Mouse (Mus musculus) Patski (cell line): ENCODE results near the gene Qrfpr. TPM values are rescaled to one million over a fixed set of nuclear protein-coding genes. Genes with fewer than 3 reads are reported as not detected.

Experiments used
- ATAC-seq: fragments of 100-300 bp; one replicate; pipeline ENCODE4 v1.8.0; 2021
- CTCF ChIA-PET: fragments of 350-600 bp; sonication (Branson Sonifier 250); formaldehyde crosslinking; loops from one replicate; lab custom pipeline; 2022; ENCODE audit warnings: inconsistent platforms; lab: Charles Lee
- POLR2A ChIA-PET: fragments of 350-600 bp; sonication (Branson Sonifier 250); formaldehyde crosslinking; loops from one replicate; lab custom pipeline; 2022; ENCODE audit warnings: antibody characterized with exemption, inconsistent platforms; lab: Charles Lee
- DNase-seq: peaks from one replicate; pipeline ENCODE4 v3.0.0-alpha.2; 2011; ENCODE audit warnings: low read depth, low spot score
- H3K27me3 ChIP-seq: fragments of 371-371 bp; one replicate; pipeline ENCODE4 v1.5.1; 2021
- CTCF ChIP-seq: fragments of 100-300 bp; IDR thresholded peaks from one replicate; pipeline ENCODE4 v1.5.1; 2021
- in situ Hi-C: fragments of 300-500 bp; cut with MboI; formaldehyde crosslinking; loops from 3 replicates; pipeline ENCODE4 v1.11.1; 2018; ENCODE audit warnings: low pct_unique_long_range_greater_than_20kb, mixed read lengths
- polyA plus RNA-seq: library from polyadenylated mRNA; unstranded; gene quantifications from one replicate; pipeline ENCODE4 v1.2.3, GENCODE M21; 2021

Gene Qrfpr
- not detected for polyA plus RNA-seq

DNA sequence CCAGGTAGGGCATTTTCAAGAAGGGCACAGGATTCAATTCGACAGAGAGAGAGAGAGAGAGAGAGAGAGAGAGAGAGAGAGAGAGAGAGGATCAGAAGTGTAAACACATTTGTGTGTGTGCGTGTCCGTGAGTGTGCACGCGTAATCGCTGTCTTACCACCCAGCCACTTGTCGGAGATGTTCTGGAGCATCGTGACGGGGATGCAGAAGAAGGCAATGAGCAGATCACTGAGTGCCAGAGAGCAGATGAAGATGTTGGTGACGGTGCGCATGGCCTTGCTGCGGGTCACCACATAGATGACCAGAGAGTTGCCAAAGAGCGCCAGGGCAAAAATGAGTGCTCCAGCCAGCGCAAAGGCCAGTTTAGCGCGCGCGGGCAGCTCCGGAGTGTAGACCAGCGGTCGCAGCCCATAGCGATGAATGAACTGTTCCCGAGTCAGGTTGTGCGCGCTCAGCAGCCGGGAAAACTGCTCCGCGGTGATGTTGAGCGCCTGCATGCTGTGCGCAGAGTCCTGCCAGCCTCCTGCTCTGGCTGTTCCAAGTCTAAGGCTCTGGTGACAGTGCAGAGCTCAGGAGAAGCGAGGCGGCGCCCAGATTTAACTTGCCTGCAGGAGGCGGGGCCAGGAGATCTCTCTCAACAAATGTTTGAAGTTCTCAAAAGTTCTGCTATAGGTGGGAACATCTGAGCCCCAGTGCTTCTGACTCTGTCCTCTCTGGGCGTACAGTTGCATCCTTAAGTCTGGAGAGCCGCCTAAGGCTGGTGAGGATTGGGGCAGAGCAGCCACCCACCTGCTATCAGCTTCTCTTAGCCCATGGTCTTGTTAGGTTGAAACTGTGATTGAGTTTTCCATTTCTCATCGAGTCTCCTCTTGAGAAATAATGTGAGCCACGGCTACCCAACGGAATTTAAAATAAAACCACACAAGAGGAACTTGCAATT is at the start of gene Qrfpr:
Qrfpr (minus strand) TSS at position 571 of the 940 bp plus-strand sequence.
- H3K27me3 ChIP-seq = peaks cover 39% of the 10 kb centered on the region
- CTCF ChIA-PET = no interaction called here
- ATAC-seq (no peak), DNase-seq (no peak)
- POLR2A ChIA-PET = no interaction called here
- TF ChIP-seq CTCF = no peak
- in situ Hi-C loops = no loop called here

DNA sequence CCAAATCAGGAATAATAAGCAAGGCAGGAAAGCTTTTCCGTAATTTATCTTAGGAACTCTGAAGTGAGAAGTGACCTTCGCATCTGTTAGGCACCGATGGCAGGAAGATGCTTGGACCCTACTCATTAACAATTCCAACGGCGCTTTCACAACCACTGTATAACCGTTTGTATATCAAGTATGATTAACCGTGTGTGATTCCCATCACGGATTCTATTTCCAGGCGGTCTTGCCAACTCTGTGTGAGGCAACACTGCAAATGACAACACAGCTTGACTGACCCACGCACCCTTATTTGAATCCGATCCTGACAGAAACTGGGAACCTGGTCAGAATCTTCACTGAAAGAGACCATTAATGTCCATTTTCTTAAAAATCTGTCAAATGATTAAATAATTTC is 41.8 kb upstream of the Qrfpr start:
- CTCF ChIA-PET = no interaction called here
- no peak for TF ChIP-seq CTCF
- no peak for ATAC-seq
- H3K27me3 ChIP-seq = peaks cover 37% of the 10 kb centered on the region
- POLR2A ChIA-PET = no interaction called here
- DNase-seq = no peak
- in situ Hi-C loops = no loop called here

GRCm38 (mm10) chr3:36263265-36263664 is 41.2 kb upstream of the Qrfpr start:
- ChIA-PET CTCF (no interaction called here), POLR2A (no interaction called here)
- in situ Hi-C loops = no loop called here
- TF ChIP-seq CTCF = no peak
- DNase-seq (peak; percentile 33), ATAC-seq (no peak)
- H3K27me3 ChIP-seq = peaks cover 31% of the 10 kb centered on the region

DNA sequence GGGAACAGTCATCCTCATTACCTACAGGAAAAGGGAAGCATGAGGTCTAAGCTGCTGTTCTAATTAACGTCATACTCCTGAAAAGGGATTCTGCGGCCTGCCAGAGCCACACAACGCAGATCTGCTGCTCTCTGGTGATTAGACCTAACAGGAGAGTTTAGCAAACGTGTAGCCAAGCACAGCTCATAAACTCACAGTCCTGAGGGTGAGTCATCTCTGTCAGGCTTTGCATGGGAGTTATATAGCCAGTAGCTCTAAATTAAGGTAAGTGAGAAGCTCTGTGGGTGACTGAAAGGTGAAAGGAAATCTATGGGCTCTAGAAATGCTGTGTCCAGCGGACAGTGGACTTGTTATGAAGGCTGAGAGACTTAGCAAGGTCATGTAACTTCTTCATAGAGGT is 28.5 kb upstream of the Qrfpr start:
- ChIA-PET CTCF (interaction anchor here (0.9 to 1.4 kb wide), 3 partner anchors 9 to 27 kb away, joined by 3 to 4 read pairs (median 3); no protein-coding TSS in a partner anchor), POLR2A (no interaction called here)
- peaks cover 17% of the 10 kb centered on the region for H3K27me3 ChIP-seq
- DNase-seq = no peak
- in situ Hi-C loops = no loop called here
- no peak for TF ChIP-seq CTCF
- ATAC-seq = peak; percentile 87

DNA sequence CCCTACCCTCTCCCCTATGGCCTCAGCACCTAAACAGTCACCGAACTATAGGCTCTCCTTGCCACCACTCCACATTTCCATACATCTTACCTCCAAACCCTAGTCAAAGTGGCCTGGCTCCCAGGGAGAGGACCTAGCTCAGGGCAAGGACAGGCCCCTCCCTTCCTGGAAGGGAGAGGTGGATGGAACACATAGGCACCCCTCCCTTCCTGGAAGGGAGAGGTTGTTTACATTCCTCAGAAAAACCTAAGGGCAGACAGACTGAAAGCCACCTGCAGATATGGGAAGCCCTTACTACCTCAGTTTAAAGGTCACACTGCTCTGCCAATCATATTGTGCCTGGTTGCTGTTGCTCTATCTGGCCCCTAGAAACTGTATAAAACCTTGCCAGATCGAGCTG is 26.3 kb upstream of the Qrfpr start:
- no peak for TF ChIP-seq CTCF
- ChIA-PET CTCF (no interaction called here), POLR2A (no interaction called here)
- no peak for ATAC-seq
- H3K27me3 ChIP-seq = peaks cover 17% of the 10 kb centered on the region
- in situ Hi-C loops = no loop called here
- DNase-seq = no peak

DNA sequence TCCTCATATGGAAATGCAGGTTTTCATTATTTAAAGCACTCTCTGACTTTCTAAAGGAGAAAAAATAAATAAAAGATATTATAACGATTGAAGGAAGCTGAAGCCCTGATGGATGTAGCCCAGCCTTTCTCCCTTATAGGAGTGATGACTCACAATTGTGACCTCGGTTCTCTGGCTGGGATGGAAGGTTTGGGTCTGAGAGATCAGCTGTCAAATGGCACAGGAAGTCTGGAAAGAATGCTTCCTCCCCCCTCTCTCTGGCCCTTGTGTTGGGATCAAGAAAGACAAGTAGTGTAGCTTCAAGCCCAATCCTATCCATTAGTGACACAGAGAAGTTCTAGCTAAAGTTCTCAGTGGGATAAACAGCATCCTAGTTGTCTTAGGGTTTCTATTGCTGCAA is 7.8 kb upstream of the Qrfpr start:
- TF ChIP-seq CTCF = no peak
- ChIA-PET POLR2A (no interaction called here), CTCF (no interaction called here)
- DNase-seq = no peak
- in situ Hi-C loops = no loop called here
- no peak for ATAC-seq
- H3K27me3 ChIP-seq = peaks cover 26% of the 10 kb centered on the region

GRCm38 (mm10) chr3:36227246-36227645 is 5.1 kb upstream of the Qrfpr start:
- CTCF ChIA-PET = no interaction called here
- POLR2A ChIA-PET = no interaction called here
- peaks cover 31% of the 10 kb centered on the region for H3K27me3 ChIP-seq
- in situ Hi-C loops = no loop called here
- peak; percentile 19 for TF ChIP-seq CTCF
- no peak for DNase-seq
- ATAC-seq = no peak

DNA sequence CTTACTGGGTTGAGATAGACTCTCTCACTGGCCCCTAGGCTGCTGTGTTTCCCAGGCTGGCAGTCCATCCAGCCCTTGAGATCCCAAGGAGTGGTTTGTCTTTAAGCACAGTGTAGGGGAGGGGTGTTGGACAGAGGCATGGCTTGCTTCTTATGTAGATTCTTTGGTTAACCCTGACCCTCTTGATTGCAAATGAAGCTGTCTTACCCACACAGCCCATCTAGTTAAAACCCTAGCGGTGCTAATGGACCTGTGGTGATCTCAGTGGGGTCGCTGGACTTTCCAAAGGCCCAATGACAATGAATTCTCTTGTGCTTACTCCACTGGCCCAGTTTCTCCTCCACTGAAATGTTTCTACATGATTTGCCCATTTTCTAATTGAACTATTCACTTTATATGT is 1.2 kb upstream of the Qrfpr start:
- no peak for ATAC-seq
- no peak for TF ChIP-seq CTCF
- ChIA-PET POLR2A (no interaction called here), CTCF (no interaction called here)
- in situ Hi-C loops = no loop called here
- peaks cover 39% of the 10 kb centered on the region for H3K27me3 ChIP-seq
- DNase-seq = no peak

GRCm38 (mm10) chr3:36212758-36213157 is 9.4 kb downstream of the Qrfpr start:
- no peak for TF ChIP-seq CTCF
- ATAC-seq = no peak
- H3K27me3 ChIP-seq = peaks cover 8% of the 10 kb centered on the region
- DNase-seq = no peak
- in situ Hi-C loops = loop anchor here (5.0 kb wide), 2 partner anchors 230 to 285 kb away; no protein-coding TSS in a partner anchor
- ChIA-PET POLR2A (no interaction called here), CTCF (interaction anchor here (0.7 to 5.1 kb wide), 9 partner anchors 18 to 353 kb away, joined by 3 to 94 read pairs (median 3); no protein-coding TSS in a partner anchor)

GRCm38 (mm10) chr3:36210939-36211338 is 11.2 kb downstream of the Qrfpr start:
- no peak for ATAC-seq

More at GRCm38 (mm10) chr3:36210939-36211338, 11.2 kb downstream of the Qrfpr start:
- H3K27me3 ChIP-seq = peaks cover 17% of the 10 kb centered on the region
- CTCF ChIA-PET = interaction anchor here (0.7 to 5.1 kb wide), 17 partner anchors 9 to 294 kb away, joined by 3 to 94 read pairs (median 5); no protein-coding TSS in a partner anchor
- no peak for DNase-seq
- in situ Hi-C loops = loop anchor here (5.0 kb wide), 2 partner anchors 231 to 286 kb away; no protein-coding TSS in a partner anchor
- no peak for TF ChIP-seq CTCF
- POLR2A ChIA-PET = no interaction called here
